16 mouse cellular contexts compared by ENCODE assay signal in the genomic region with DNA sequence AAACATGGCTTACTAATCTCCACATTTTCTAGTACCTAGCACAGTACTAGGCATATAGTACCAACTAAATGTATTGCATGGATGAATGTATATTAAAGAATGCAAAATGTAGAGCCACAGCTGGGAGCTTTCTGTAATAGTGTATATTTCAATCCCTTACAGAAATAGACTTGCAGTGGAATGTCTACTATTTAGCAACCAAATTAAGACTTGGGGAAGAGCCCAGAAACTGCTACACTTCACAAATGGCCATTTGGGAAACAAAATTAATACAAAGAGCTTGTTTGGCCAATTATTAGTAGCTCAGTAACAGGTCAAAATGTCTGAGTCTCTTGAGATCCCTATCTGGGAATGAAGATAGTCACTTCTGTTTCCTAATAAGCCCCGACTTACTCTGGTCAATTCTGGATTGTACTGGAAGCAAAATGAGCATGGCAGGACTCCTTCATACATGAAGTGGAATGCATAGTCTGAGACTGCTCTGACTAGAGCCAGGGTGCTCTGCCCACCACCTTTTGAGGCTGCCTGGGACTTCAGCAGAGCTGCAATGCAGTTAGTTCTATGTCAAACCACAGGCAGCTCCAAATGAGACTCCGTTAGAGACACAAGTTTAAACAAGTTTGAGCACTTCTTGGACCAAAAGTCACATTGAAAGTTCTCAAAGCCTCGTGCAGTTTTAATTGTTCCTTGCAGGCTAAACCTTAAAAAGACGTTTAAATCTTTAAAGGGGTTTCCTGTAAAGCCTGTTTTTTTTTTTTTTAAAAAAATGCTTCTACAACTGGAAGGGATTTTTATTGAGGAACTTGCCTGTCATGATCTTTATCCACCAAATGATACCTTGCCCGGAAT. TPM values are rescaled to one million over a fixed set of nuclear protein-coding genes. Genes with fewer than 3 reads are reported as not detected.
DNase-seq lines count a peak whose midpoint lies in the region; ATAC-seq and TF ChIP-seq lines count a peak whose summit lies in the region.
"Had no signal": no experiment of that assay in that cellular context is flagged by ENCODE, and none has a peak within 500 bp of the region (broad histone marks: within the 10 kb centered on the region; RNA-seq: fewer than 3 reads in every experiment).

No protein-coding gene starts in this region.

- H3K4me3 ChIP-seq in heart, embryonic 13.5 days: no peak overlapping the region
- H3K4me3 ChIP-seq in heart, embryonic 12.5 days: no peak overlapping the region
- H3K4me3 ChIP-seq in limb, embryonic 14.5 days (replicated peaks; ENCODE audit: low read length): no peak overlapping the region
- no peak overlapping the region for H3K4me3 ChIP-seq in limb, embryonic 10.5 days
- no peak overlapping the region for H3K4me3 ChIP-seq in intestine, embryonic 15.5 days (replicated peaks)
- H3K4me3 ChIP-seq in stomach, postnatal 0 days (ENCODE audit: low read depth, low read length): no peak overlapping the region
- no peak overlapping the region for H3K4me3 ChIP-seq in liver, embryonic 12.5 days
- H3K4me3 ChIP-seq: hindbrain, embryonic 12.5 days; megakaryocyte, embryonic 14.5 days; neural tube, embryonic 12.5 days had no signal

- WGBS in heart, embryonic 13.5 days: 59% methylated on average over 5 of the region's 5 CpGs
- WGBS in heart, embryonic 12.5 days: 77% methylated on average over 5 of the region's 5 CpGs
- 60% methylated on average over 5 of the region's 5 CpGs for WGBS in limb, embryonic 14.5 days
- 83% methylated on average over 5 of the region's 5 CpGs for WGBS in limb, embryonic 10.5 days
- 60% methylated on average over 5 of the region's 5 CpGs for WGBS in intestine, embryonic 15.5 days
- WGBS in stomach, postnatal 0 days: 35% methylated on average over 5 of the region's 5 CpGs
- WGBS in liver, embryonic 12.5 days (ENCODE audit: insufficient replicate concordance): 58% methylated on average over 5 of the region's 5 CpGs

- TF ChIP-seq CTCF in stomach, postnatal 0 days (IDR thresholded peaks at IDR 0.05; ENCODE audit: low read depth): no peak

- peak overlapping the region; percentile 20; the same call in 1 of the 2 replicates for H3K27ac ChIP-seq in heart, embryonic 13.5 days (replicated peaks)
- no peak overlapping the region for H3K27ac ChIP-seq in heart, embryonic 12.5 days (ENCODE audit: poor library complexity, severe bottlenecking)
- H3K27ac ChIP-seq in limb, embryonic 14.5 days (replicated peaks; ENCODE audit: low read depth, low read length): no peak overlapping the region
- H3K27ac ChIP-seq in limb, embryonic 10.5 days: no peak overlapping the region
- H3K27ac ChIP-seq in intestine, embryonic 15.5 days: peak overlapping the region; percentile 38; the same call in 1 of the 2 replicates
- H3K27ac ChIP-seq in stomach, postnatal 0 days (replicated peaks): peak overlapping the region; percentile 82
- no peak overlapping the region for H3K27ac ChIP-seq in liver, embryonic 12.5 days
- H3K27ac ChIP-seq: hindbrain, embryonic 12.5 days; neural tube, embryonic 12.5 days had no signal

- no peak for ATAC-seq in heart, embryonic 13.5 days (ENCODE audit: extremely low read depth, insufficient number of reproducible peaks, low FRiP score, low TSS enrichment)
- no peak for ATAC-seq in heart, embryonic 12.5 days (ENCODE audit: insufficient number of reproducible peaks, low FRiP score)
- no peak for ATAC-seq in limb, embryonic 14.5 days (ENCODE audit: low FRiP score, low read depth)
- ATAC-seq in intestine, embryonic 15.5 days: no peak
- ATAC-seq in stomach, postnatal 0 days (ENCODE audit: low FRiP score, low TSS enrichment): peak; percentile 29; the same call in 1 of the 2 replicates
- no peak for ATAC-seq in liver, embryonic 12.5 days

- TF ChIP-seq POLR2A in limb, embryonic 14.5 days (IDR thresholded peaks at IDR 0.05; ENCODE audit: borderline replicate concordance, extremely low read depth, insufficient read depth, insufficient read length): no peak

- no peak overlapping the region for H3K9ac ChIP-seq in heart, embryonic 13.5 days
- no peak overlapping the region for H3K9ac ChIP-seq in heart, embryonic 12.5 days
- H3K9ac ChIP-seq in limb, embryonic 14.5 days (ENCODE audit: low read depth, low read length, severe bottlenecking): no peak overlapping the region
- H3K9ac ChIP-seq in intestine, embryonic 15.5 days: no peak overlapping the region
- H3K9ac ChIP-seq in stomach, postnatal 0 days (ENCODE audit: low read length): no peak overlapping the region
- H3K9ac ChIP-seq in liver, embryonic 12.5 days: no peak overlapping the region
- H3K9ac ChIP-seq: hindbrain, embryonic 12.5 days; neural tube, embryonic 12.5 days had no signal

- no peak for TF ChIP-seq EP300 in stomach, postnatal 0 days (optimal IDR thresholded peaks at IDR 0.05)

- H3K4me2 ChIP-seq in heart, embryonic 13.5 days: no peak overlapping the region
- H3K4me2 ChIP-seq in heart, embryonic 12.5 days: no peak overlapping the region
- no peak overlapping the region for H3K4me2 ChIP-seq in limb, embryonic 14.5 days (replicated peaks; ENCODE audit: low read depth, low read length, severe bottlenecking)
- H3K4me2 ChIP-seq in intestine, embryonic 15.5 days (replicated peaks): no peak overlapping the region
- no peak overlapping the region for H3K4me2 ChIP-seq in stomach, postnatal 0 days (replicated peaks; ENCODE audit: low read depth)
- no peak overlapping the region for H3K4me2 ChIP-seq in liver, embryonic 12.5 days
- H3K4me2 ChIP-seq: hindbrain, embryonic 12.5 days; liver, embryonic 11.5 days; neural tube, embryonic 12.5 days had no signal

- no peaks in the 10 kb centered on the region for H3K27me3 ChIP-seq in heart, embryonic 13.5 days (replicated peaks)
- H3K27me3 ChIP-seq in heart, embryonic 12.5 days (replicated peaks): no peaks in the 10 kb centered on the region
- no peaks in the 10 kb centered on the region for H3K27me3 ChIP-seq in limb, embryonic 14.5 days (ENCODE audit: control insufficient read depth, insufficient read depth, low read length)
- H3K27me3 ChIP-seq in limb, embryonic 10.5 days (ENCODE audit: low read depth, poor library complexity, severe bottlenecking): no peaks in the 10 kb centered on the region
- no peaks in the 10 kb centered on the region for H3K27me3 ChIP-seq in intestine, embryonic 15.5 days (replicated peaks)
- H3K27me3 ChIP-seq in stomach, postnatal 0 days (ENCODE audit: control insufficient read depth, insufficient read depth, low read length): no peaks in the 10 kb centered on the region
- no peaks in the 10 kb centered on the region for H3K27me3 ChIP-seq in liver, embryonic 12.5 days (replicated peaks)
- H3K27me3 ChIP-seq: hindbrain, embryonic 12.5 days; neural tube, embryonic 12.5 days had no signal

- H3K9me3 ChIP-seq in heart, embryonic 13.5 days: no peaks in the 10 kb centered on the region
- H3K9me3 ChIP-seq in heart, embryonic 12.5 days (replicated peaks): no peaks in the 10 kb centered on the region
- H3K9me3 ChIP-seq in limb, embryonic 14.5 days (ENCODE audit: control insufficient read depth, low read length): no peaks in the 10 kb centered on the region
- H3K9me3 ChIP-seq in limb, embryonic 10.5 days (replicated peaks): no peaks in the 10 kb centered on the region
- no peaks in the 10 kb centered on the region for H3K9me3 ChIP-seq in intestine, embryonic 15.5 days
- H3K9me3 ChIP-seq in stomach, postnatal 0 days (ENCODE audit: control insufficient read depth, low read length): no peaks in the 10 kb centered on the region
- no peaks in the 10 kb centered on the region for H3K9me3 ChIP-seq in liver, embryonic 12.5 days (replicated peaks)
- H3K9me3 ChIP-seq: hindbrain, embryonic 12.5 days; megakaryocyte, embryonic 14.5 days; neural tube, embryonic 12.5 days had no signal

- H3K4me1 ChIP-seq in heart, embryonic 13.5 days: no peaks in the 10 kb centered on the region
- no peaks in the 10 kb centered on the region for H3K4me1 ChIP-seq in heart, embryonic 12.5 days (replicated peaks)
- H3K4me1 ChIP-seq in limb, embryonic 14.5 days (ENCODE audit: control insufficient read depth, insufficient read depth, low read length): no peaks in the 10 kb centered on the region
- no peaks in the 10 kb centered on the region for H3K4me1 ChIP-seq in limb, embryonic 10.5 days
- H3K4me1 ChIP-seq in intestine, embryonic 15.5 days (replicated peaks): no peaks in the 10 kb centered on the region
- H3K4me1 ChIP-seq in stomach, postnatal 0 days (replicated peaks; ENCODE audit: control insufficient read depth, insufficient read depth): no peaks in the 10 kb centered on the region
- H3K4me1 ChIP-seq in liver, embryonic 12.5 days: no peaks in the 10 kb centered on the region
- H3K4me1 ChIP-seq: hindbrain, embryonic 12.5 days; neural tube, embryonic 12.5 days had no signal

- intact Hi-C loops in gastrocnemius, postnatal 36 days (cut with DNase I): no loop called here

- peaks cover 5% of the 10 kb centered on the region for H3K36me3 ChIP-seq in heart, embryonic 13.5 days
- H3K36me3 ChIP-seq in heart, embryonic 12.5 days: 0 out of 2 replicates have a peak, but pooled peaks cover 5% of the 10 kb centered on the region
- H3K36me3 ChIP-seq in limb, embryonic 14.5 days (ENCODE audit: control insufficient read depth, insufficient read depth, low read length): peaks cover 15% of the 10 kb centered on the region; the same call in 1 of the 2 replicates
- H3K36me3 ChIP-seq in limb, embryonic 10.5 days: no peaks in the 10 kb centered on the region
- no peaks in the 10 kb centered on the region for H3K36me3 ChIP-seq in intestine, embryonic 15.5 days
- peaks cover 4% of the 10 kb centered on the region; the same call in 1 of the 2 replicates for H3K36me3 ChIP-seq in stomach, postnatal 0 days (ENCODE audit: control insufficient read depth, insufficient read depth, low read length)
- no peaks in the 10 kb centered on the region for H3K36me3 ChIP-seq in liver, embryonic 12.5 days

- peak; percentile 12 for DNase-seq in limb, embryonic 14.5 days (ENCODE audit: low spot score)
- no peak for DNase-seq in limb, embryonic 10.5 days (ENCODE audit: low spot score)
- no peak for DNase-seq in stomach, postnatal 0 days (ENCODE audit: low spot score)
- DNase-seq in gastrocnemius, postnatal 36 days: no peak
- DNase-seq: adrenal gland, adult 8-10 months; cerebellum, adult 8-10 months; right cerebral cortex, postnatal 4 days; thymus, postnatal 25 days had no signal

RNA-seq across cellular contexts. Expression of gene Ago1, which starts 27.8 kb away (rescaled TPM):
- 2.7 and 2.8 TPM in 2 replicates for polyA plus RNA-seq in heart, embryonic 13.5 days (2015; fragmentation: Nextera tagmentation; extraction: Ambion mirVana)
- polyA plus RNA-seq in heart, embryonic 12.5 days (2016; fragmentation: Nextera tagmentation; extraction: Ambion mirVana): 2.5 and 3.0 TPM in 2 replicates
- polyA plus RNA-seq in limb, embryonic 14.5 days (2012; rRNA removed): 22.6 and 25.9 TPM in 2 replicates
- polyA plus RNA-seq in limb, embryonic 14.5 days (2014; fragmentation: Nextera tagmentation; extraction: Ambion mirVana): 7.2 and 9.2 TPM in 2 replicates
- polyA plus RNA-seq in limb, embryonic 10.5 days (2016; fragmentation: Nextera tagmentation; extraction: Ambion mirVana): 4.8 and 5.9 TPM in 2 replicates
- 3.5 and 4.5 TPM in 2 replicates for polyA plus RNA-seq in intestine, embryonic 15.5 days (2015; fragmentation: Nextera tagmentation; extraction: Ambion mirVana)
- 2.5 and 2.8 TPM in 2 replicates for polyA plus RNA-seq in stomach, postnatal 0 days (2015; fragmentation: Nextera tagmentation; extraction: Ambion mirVana)
- 1.4 and 1.7 TPM in 2 replicates for polyA plus RNA-seq in liver, embryonic 12.5 days (2016; fragmentation: Nextera tagmentation; extraction: Ambion mirVana)
- 1 to 10 TPM; 5.4 to 5.5 TPM for total RNA-seq in gastrocnemius, postnatal 36 days (2021)

RNA-seq across cellular contexts. Expression of gene Ago4, which starts 37.1 kb away (rescaled TPM):
- polyA plus RNA-seq in heart, embryonic 13.5 days (2015; fragmentation: Nextera tagmentation; extraction: Ambion mirVana): 0.75 and 1.1 TPM in 2 replicates
- polyA plus RNA-seq in heart, embryonic 12.5 days (2016; fragmentation: Nextera tagmentation; extraction: Ambion mirVana): 1.0 and 1.4 TPM in 2 replicates
- 2.8 and 3.2 TPM in 2 replicates for polyA plus RNA-seq in limb, embryonic 14.5 days (2012; rRNA removed)
- 3.3 and 3.5 TPM in 2 replicates for polyA plus RNA-seq in limb, embryonic 14.5 days (2014; fragmentation: Nextera tagmentation; extraction: Ambion mirVana)
- polyA plus RNA-seq in limb, embryonic 10.5 days (2016; fragmentation: Nextera tagmentation; extraction: Ambion mirVana): 0.89 and 1.2 TPM in 2 replicates
- polyA plus RNA-seq in intestine, embryonic 15.5 days (2015; fragmentation: Nextera tagmentation; extraction: Ambion mirVana): 0.97 and 1.1 TPM in 2 replicates
- 1.6 and 1.7 TPM in 2 replicates for polyA plus RNA-seq in stomach, postnatal 0 days (2015; fragmentation: Nextera tagmentation; extraction: Ambion mirVana)
- 0.23 and 0.37 TPM in 2 replicates for polyA plus RNA-seq in liver, embryonic 12.5 days (2016; fragmentation: Nextera tagmentation; extraction: Ambion mirVana)
- 1 to 10 TPM; 3.9 to 5.0 TPM for total RNA-seq in gastrocnemius, postnatal 36 days (2021)

Comparison
In these comparisons a context has a peak if more than half of its experiments do, and no peak if none do; other contexts are left out.
1. H3K27ac ChIP-seq: peak in heart, embryonic 13.5 days (single experiment), intestine, embryonic 15.5 days (single experiment) and stomach, postnatal 0 days (single experiment); none in heart, embryonic 12.5 days (single experiment), limb, embryonic 14.5 days (single experiment), limb, embryonic 10.5 days (single experiment) and liver, embryonic 12.5 days (single experiment).